Mouse (Mus musculus): ENCODE results near the gene Manbal.

- no peak for TF ChIP-seq CTCF (IDR thresholded peaks at IDR 0.05; ENCODE audit: low read depth, low read length)
- no peak for TF ChIP-seq GATA1 (IDR thresholded peaks at IDR 0.05; ENCODE audit: borderline replicate concordance, low read length)
- no peak for TF ChIP-seq POLR2AphosphoS5 (IDR thresholded peaks at IDR 0.05; ENCODE audit: insufficient replicate concordance, low read depth, low read length)
- no peak for TF ChIP-seq GATA2 (IDR thresholded peaks at IDR 0.05; ENCODE audit: borderline replicate concordance, low read depth, low read length)
- TF ChIP-seq TAL1 (conservative IDR thresholded peaks at IDR 0.05; ENCODE audit: low read depth, low read length), result no peak
Measured at GRCm38 (mm10) chr2:157371696-157372095, 4.3 kb downstream of the Manbal start.

All from G1E (cell line).